Mouse (Mus musculus) ES-CJ7 (cell line): ENCODE results near the gene Zfp740.
"Not testable (repeated sequence)": the region's sequence is repeated elsewhere in the genome, so short reads cannot be mapped to it uniquely, and the experiment has no call there.

Source experiments
- DNase-seq: peaks from one replicate; pipeline ENCODE4 v3.0.0; 2011; ENCODE audit warnings: low read depth, low spot score

Gene Zfp740

GRCm38 (mm10) chr15:102224992-102225617 lies 22.1 kb downstream of the Zfp740 start:
- no peak for DNase-seq

- not testable (repeated sequence) for DNase-seq
Observed at GRCm38 (mm10) chr15:102225619-102226018, 22.6 kb downstream of the Zfp740 start.

GRCm38 (mm10) chr15:102230408-102231321 lies 27.6 kb downstream of the Zfp740 start:
- DNase-seq = no peak

GRCm38 (mm10) chr15:102231748-102232147 lies 28.7 kb downstream of the Zfp740 start, which contains the start of gene Itgb7:
TSS of gene Itgb7 (minus strand) at chr15:102231944.
- DNase-seq = peak; percentile 67

GRCm38 (mm10) chr15:102232764-102233163 lies 29.7 kb downstream of the Zfp740 start:
- DNase-seq = no peak

- no peak for DNase-seq
Observed at GRCm38 (mm10) chr15:102233896-102234295, 30.8 kb downstream of the Zfp740 start.

GRCm38 (mm10) chr15:102235371-102236027 lies 32.5 kb downstream of the Zfp740 start:
- peak; percentile 92 for DNase-seq

GRCm38 (mm10) chr15:102238543-102239259 lies 35.7 kb downstream of the Zfp740 start:
- no peak for DNase-seq

GRCm38 (mm10) chr15:102239260-102239590 lies 36.2 kb downstream of the Zfp740 start:
- DNase-seq = peak; percentile 88

GRCm38 (mm10) chr15:102239851-102240250 lies 36.8 kb downstream of the Zfp740 start:
- no peak for DNase-seq

- peak; percentile 96 for DNase-seq
Observed at GRCm38 (mm10) chr15:102240607-102241006, 37.6 kb downstream of the Zfp740 start.

GRCm38 (mm10) chr15:102242404-102243228 lies 39.6 kb downstream of the Zfp740 start:
- peak; percentile 54 for DNase-seq

GRCm38 (mm10) chr15:102243229-102244190 lies 40.5 kb downstream of the Zfp740 start:
- peak; percentile 95 for DNase-seq

- no peak for DNase-seq
Observed at GRCm38 (mm10) chr15:102244306-102245191, 41.5 kb downstream of the Zfp740 start.

GRCm38 (mm10) chr15:102245461-102245881 lies 42.4 kb downstream of the Zfp740 start:
- no peak for DNase-seq

GRCm38 (mm10) chr15:102245891-102246741 lies 43.1 kb downstream of the Zfp740 start:
- peak; percentile 98 for DNase-seq

GRCm38 (mm10) chr15:102246866-102247251 lies 43.8 kb downstream of the Zfp740 start:
- peak; percentile 99 for DNase-seq
